Mouse (Mus musculus) brain, adult 2 months (tissue): ENCODE measurements around the gene Pnpla6.

Source experiments
- DNase-seq: peaks from one replicate; pipeline ENCODE4 v3.0.0; 2011; ENCODE audit warnings: low read depth, low spot score

Gene Pnpla6

DNA sequence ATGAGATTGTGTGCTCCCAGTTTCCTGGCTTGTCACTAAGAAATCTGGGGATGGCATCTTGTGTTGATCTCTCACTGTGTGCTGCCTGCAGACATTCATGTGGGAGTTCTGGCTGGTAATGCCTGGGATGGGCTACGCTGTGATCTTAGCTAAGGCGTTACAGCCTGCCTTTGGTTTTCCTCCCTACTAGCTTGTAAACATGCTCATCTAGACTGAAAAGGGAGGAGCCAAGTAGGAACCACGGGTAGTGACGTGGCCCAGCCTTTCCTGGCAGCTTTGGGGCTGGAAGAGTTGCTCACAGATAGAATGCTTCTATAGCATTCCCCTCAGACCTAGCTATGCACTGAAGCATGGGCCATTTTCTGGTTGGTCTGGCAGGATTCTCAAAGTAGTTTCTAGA lies 13.0 kb upstream of the Pnpla6 start:
- DNase-seq = peak; percentile 70

DNA sequence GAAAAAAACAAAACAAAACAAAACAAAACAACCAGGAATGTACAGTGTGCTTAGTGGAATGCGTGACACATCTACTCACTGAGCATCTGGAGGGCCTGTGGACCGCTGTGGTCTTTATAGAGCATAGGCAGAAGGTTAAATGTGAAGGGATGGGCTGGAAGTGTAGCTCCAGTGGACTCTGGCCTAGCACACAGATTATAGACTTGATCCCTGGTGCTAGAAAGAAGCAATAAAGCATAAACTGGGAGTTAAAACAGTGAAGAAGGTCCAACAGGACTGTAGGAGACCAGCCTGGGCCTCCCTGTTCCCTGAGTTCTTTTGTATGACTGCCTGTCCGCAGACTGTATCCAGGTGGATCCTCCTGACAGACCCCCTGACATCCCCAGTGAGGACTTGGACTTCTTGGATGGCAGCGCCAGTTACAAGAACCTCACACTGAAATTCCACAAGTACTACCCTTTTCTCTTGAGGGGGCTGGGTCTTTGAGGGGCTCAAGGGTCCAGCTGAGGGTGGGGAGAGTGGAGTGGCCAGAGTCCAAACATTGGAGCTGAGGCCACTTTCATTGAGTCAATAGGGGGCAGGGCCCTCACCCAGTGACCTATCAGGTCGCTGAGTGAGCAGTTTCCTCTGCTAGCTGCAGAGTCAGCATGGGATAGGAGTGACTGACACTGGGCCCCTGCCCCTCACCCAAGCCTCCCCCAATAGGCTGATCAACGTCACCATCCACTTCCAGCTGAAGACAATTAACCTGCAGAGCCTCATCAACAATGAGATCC lies 7.0 kb upstream of the Pnpla6 start:
- DNase-seq = no peak

DNA sequence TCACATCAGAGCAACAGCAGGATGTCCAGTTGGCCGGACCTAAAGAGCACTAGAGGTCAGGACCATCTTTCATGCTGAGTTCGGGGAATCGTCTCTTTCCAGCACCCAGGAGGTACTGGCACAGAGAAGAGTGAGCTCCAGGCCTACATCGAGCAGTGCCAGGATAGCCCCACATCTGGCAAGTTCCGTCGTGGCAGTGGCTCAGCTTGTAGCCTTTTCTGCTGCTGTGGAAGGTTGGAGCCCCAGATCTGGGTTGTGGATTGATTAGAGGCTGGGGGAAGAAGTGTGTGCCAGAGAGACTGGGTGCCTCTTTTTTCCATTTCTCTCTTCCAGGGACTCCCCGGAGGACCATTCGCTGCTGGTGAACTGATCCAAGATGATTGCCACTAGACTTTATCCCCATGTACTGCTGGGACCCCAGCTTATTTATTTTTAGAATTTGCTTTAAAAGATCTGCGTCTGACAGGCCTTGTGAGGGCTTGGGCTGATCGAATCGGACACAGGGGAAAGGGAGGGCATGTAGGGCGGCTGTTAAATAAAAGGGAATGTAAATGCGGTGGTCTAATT lies 420 bp upstream of the Pnpla6 start:
- DNase-seq = peak; percentile 18

DNA sequence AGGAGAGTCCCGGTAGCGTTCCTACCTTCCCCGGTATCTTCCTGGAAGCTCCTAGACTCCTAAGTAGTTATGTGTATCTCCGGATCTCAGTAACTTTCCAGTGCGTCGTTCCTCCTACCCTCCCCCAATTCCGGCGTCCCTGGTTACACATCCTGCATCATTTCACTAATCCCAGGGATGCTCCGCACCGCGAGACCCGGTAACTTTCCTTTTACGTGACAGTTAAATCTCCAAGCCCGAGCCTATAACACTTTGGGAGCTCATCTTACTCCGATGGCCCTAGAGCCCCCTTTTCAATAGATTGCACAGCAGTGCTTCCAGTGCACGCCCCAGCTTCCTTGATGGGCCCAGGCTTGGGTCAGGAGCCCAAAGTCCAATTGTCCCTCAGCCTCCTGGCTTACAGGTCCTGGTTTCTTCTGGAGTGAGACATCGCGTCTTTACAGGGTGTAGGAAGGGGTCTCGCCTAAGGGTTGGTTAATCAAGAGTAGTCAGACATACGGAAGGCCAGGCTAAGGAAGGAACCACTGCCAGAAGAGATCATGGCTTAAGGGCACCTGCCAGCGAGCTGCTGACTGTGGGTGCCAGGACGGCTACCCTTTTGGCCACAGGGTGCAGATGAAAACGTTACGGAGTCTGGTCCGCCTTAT lies 710 bp downstream of the Pnpla6 start:
- DNase-seq = peak; percentile 82

DNA sequence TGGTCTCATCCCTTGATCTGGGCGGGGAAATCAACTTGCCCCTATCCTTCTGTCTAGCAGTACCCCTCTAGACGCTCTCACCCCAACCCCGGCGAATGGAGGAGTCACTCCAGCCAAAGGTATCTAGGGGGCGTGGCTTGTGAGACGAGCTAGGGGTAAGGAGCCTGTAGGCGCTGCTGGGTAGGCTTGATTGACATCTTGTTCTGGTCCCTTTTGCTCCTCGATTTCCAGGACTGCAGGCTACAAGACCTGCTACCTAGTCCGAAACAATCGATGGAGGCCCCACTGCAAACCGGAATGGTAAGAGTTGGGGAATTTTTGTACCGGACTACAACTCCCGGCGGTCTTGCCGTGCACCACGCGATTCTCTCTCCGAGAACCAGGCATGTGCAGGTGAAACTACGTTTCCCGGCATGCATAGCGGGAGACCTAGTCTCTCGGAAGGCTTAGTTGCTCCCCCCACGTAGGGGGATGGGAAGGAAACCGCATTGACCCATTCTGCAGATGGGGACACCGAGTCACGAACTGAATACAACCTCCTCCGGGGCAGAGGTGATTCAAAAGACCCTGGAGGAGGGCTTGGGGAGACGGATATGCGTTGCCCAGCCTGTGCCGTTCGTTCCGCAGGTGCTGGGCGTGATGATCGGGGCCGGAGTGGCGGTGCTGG lies 1.4 kb downstream of the Pnpla6 start:
- peak; percentile 99 for DNase-seq

DNA sequence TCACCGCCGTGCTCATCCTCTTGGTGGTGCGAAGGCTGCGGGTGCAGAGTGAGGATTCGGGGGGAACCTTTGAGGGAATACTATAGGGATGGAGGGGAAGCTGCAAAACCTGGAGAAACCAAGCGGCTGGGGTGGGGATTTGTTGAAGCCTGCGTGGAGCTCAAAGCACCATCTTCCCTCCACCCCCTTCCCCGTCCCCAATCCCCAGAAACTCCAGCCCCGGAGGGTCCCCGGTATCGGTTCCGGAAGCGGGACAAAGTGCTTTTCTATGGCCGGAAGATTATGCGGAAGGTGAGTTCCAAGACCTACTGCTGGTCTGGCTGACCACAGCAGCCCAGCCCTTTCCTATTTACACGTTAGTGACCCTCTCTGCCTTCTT lies 1.9 kb downstream of the Pnpla6 start:
- peak; percentile 59 for DNase-seq

DNA sequence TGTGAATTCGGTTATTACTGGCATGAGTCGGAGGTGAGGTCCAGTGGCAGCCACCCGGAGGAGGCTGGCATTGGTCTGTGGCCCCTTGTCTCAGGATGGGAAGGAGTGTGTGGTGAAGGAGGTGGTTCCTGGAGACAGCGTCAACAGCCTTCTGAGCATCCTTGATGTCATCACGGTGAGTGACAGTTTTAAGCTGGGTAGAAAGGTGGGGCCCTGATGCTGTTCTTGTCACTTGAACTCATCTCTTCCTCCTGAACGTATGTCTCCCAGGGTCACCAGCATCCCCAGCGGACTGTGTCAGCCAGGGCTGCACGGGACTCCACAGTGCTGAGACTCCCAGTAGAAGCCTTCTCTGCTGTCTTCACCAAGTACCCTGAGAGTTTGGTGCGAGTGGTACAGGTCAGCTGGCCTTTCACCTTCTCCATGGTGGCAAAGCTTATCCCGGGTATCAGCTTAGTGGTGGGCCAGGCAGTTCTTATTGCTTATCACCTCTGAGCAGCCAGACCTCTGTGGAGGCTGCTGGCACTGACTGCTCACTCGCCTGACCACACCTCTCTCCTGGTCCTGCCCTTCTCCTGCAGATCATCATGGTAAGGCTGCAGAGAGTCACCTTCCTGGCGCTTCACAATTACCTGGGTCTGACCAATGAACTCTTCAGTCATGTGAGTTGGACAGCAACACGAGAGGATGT lies 7.0 kb downstream of the Pnpla6 start:
- DNase-seq = no peak

DNA sequence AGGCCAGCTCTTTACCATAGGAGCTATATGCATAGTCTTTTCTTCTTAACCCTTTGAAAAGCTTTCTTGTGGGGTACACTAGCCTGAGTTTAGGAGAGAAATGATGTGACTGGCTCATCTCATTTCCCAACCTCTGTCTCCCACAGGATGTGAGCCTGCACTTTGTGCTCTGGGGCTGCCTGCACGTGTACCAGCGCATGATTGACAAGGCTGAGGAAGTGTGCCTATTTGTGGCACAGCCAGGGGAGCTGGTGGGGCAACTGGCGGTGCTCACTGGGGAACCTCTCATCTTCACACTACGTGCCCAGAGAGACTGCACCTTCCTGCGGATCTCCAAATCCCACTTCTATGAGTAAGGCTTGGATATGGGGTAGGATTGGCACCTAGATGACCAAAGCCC lies 15.6 kb downstream of the Pnpla6 start:
- no peak for DNase-seq

DNA sequence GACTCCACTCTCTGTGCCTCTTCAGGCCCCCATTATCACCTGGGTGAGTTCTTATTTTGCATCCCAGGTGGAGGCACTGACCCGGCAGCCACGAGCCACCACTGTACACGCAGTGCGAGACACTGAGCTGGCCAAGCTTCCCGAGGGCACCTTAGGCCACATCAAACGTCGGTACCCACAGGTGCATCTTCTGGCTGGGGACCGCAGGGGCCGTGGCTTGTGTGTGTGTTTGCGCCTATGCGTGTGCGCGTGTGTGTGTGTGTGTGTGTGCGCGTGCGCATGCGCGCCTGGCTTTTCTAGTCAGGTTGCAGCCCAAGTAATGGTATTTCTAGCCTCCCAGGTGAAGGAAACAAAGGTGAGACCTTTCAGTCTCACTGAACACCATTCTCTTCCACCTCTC lies 16.8 kb downstream of the Pnpla6 start:
- DNase-seq = no peak

DNA sequence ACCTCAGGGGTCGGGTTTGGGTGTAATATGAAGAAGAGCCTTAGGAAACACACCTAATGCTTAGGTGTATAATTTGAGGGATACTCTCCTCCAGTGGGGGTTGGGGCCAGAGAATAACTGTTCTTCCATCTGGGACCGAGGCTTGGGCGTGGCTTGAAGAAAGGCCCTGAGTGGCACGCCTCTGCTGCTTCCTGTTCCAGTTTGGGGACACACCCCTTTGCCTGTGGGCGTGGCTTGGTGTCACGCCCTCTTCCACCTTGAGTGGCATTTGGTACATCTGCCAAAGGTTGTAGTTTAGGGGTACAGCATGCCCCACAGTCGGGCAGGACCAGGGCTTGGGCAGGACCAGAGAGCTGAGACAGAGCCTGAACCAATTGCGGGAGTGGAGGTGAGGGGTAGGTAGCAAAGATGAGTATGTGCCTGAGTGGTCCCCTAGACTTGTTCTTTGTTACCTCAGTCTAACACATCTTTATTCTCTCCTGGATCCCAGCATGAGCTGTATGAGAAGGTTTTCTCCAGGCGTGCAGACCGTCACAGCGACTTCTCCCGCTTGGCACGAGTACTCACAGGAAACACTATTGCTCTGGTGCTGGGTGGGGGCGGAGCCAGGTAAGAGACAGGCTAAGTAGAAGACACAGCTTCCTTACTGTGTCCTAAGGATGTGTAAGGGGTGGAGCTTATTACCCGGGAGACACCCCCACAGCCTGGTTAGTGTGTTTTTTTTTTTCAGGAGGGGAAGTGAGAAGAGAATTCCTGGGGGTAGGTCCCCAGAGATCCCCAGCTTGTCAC lies 21.1 kb downstream of the Pnpla6 start:
- no peak for DNase-seq

DNA sequence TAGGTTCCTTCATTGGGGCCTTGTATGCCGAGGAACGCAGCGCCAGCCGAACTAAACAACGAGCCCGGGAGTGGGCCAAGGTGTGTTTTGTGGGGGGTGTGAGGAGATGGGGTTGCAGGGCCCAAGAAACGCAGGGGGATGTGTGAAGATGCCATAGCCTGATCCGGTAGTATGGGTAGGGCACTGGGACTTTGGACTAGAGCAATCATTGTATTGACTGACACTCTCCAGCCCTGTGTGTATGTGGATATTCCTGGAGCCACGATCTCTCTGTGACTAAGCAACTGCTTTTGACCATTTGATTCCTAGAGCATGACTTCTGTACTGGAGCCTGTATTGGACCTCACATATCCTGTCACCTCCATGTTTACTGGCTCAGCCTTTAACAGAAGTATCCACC lies 21.8 kb downstream of the Pnpla6 start:
- no peak for DNase-seq

DNA sequence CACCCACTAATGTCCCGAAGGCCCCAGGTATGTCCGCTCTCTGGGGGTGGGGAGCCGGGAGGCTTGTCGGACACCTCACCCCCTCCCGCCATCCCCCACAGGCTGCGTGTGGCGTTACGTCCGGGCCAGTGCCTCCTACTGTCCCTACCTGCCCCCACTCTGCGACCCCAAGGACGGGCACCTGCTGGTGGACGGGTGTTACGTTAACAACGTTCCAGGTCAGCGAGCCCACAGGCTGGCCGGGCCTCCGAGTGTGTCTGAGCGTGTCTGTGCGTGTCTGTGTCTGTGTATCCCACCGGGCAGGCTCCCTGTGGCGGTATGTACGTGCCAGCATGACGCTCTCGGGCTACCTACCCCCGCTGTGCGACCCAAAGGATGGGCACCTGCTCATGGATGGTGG lies 22.5 kb downstream of the Pnpla6 start:
- DNase-seq = no peak

DNA sequence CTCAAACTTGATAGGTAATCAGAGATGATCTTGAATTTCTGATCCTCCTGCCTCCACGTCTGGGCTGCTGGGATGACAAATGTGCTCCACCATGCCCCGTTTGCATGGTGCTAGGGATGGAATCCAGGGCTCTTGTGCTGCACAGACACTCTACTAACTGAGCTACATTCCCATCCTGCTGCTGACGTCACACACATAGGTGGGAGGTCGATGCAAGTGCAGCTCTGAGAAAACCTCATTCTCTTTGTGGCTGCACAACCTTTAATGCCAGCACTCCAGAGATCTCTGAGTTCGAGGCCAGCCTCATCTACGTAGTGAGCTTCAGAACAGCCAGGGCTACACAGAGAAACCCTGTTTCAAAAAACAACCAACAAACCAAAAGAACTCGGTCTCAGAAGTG lies 24.0 kb downstream of the Pnpla6 start:
- DNase-seq = no peak

DNA sequence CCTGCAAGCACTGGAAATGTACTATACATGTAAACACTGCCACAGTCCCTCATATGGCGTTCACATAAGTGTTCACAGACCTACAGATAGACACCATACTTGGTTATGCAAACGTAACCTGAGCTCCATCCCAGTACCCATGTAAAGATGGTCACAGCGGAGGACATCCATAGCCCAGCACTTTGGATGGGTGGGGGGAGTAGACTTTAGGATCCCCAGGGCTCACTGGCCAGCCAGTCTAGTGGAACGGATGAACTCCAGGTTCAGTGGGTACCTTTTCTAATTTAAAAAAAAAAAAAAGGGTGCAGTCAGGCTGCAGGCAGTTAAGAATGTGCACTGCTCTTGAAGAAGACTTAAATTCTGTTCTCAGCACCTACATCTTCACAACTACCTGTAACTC lies 24.9 kb downstream of the Pnpla6 start:
- no peak for DNase-seq

DNA sequence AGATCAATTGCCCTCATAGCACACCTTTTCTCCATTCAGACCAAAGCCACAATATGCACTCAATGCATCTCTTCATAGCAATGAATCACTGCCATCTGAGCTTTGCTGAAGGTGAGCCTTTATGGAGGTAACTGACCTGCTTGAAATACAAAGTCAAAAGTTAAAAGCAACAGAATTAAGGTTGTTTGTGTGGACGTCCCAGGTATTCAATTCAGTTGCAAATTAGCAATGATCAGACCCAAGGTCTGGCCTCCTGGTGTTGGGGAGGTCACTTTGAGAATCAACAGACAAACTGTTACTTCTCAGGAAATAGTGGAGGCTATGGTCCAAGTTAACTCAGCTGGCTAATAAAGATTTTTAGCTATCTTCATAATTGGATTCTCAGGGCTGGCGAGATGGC lies 31.3 kb downstream of the Pnpla6 start:
- DNase-seq = no peak

DNA sequence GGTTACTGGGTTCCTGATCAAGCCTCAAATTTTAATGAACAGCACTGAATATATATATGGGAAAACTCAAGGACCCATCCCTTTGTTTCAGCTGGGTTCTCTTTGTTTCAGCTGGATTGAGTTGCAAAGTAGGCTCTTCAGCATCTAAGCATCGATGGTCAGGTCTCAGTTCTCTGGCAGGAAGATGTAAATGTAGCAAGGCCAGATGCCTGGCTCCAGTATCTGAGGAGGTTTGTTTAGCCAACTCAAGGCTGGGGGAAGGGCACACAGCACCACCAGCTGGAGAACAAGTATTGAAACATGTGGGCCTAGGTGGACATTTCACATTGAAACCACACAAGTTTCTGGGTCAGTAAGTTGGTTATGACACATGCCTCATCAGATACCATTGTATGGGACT lies 37.1 kb downstream of the Pnpla6 start:
- no peak for DNase-seq

DNA sequence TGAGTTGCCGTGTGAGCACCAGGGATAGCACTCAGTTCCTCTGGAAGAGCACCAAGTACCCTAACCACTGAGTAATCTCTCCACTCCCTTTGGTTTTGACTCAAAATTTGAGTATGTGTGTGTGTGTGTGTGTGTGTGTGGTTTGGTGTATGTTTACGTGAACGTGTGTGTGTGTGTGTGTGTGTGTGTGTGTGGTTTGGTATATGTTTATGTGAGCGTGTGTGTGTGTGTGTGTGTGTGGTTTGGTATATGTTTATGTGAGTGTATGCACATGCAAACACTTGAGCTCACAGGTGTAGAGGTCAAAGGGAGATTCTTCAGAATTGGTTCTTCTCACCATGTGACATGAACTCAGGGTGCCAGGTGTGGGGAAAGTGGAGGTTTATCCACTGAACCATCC lies 40.9 kb downstream of the Pnpla6 start:
- DNase-seq = no peak

DNA sequence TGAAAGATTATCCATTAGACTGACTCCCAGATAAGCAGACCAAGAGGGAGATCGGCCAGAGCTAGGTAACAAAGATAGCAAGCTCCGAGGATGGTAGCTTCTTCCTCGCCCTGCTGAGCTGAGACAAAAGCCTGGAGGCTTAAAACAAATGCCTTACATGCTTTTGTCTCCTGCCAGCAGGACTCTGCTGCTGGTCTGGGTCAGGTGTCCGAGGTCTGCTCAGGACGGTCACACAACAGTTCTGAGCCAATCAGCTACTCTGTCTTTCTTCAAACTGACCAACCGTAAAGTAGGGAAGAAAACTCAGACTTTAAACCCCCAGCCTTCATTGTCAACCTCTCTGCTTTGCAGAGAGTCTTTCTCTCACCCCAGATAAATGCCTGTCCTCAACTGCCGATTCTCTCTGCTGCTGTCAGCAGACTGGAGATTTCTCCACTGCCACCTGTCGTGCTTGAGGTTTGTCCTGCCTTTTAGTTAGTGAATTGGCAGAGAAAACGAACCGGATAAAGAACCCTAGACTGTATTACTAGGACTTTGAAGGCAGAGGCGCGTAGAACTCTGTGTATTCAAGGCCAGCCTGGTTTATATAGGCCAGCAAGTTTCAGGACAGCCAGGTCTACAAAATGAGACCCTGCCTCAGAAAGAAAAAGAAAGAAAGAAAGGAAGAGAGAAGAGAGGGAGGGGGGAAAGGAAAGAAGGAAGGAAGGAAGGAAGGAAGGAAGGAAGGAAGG lies 52.6 kb downstream of the Pnpla6 start, which contains the start of gene C330021F23Rik:
TSS of gene C330021F23Rik (plus strand) at position 350 of the 731 bp plus-strand sequence.
- no peak for DNase-seq

DNA sequence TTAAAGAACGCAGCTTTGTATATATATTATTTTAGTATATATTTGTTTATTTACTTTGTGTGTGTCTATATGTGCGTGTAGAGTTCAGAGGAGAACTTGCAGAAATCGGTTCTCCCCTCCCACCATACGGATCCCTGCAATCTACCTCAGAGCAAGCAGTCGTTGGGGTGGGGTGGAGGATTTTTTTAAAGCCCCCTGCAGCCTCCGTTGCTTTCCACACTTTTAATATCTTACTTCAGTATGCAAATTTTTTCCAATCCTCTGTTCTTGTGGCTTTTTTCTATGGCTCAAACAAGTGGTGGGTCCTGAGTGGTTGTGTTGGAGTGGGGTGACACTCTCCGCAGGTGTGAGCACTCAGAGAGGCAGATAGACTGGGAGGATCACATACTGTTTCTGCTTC lies 53.2 kb downstream of the Pnpla6 start:
- no peak for DNase-seq

DNA sequence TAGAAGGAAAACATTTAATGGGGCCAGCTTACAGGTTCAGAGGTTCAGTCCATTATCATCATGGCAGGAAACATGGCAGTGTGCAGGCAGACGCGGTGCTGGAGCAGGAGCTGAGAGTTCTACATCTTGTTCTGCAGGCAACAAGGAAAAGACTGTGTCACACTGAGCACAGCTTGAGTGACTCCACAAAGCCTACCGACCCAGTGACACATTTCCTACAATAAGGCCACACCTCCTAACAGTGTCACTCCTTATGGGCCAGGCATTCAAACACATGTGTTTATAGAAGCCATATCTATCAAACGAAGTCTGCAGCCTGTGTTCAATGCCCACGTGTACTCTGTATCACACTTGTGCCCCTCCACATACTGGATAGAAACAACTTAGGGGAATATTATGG lies 54.6 kb downstream of the Pnpla6 start:
- no peak for DNase-seq
